Mouse (Mus musculus) lung, embryonic 16.5 days (tissue): ENCODE results near the gene Ccdc137. TPM values are rescaled to one million over a fixed set of nuclear protein-coding genes. Genes with fewer than 3 reads are reported as not detected.

ENCODE experiments used
- ATAC-seq: fragments of 200-750 bp; cut with Nextera tagmentation; 2 replicates; pipeline ENCODE4 v1.8.0; 2017; ENCODE audit warnings: low read depth, mild to moderate bottlenecking, moderate library complexity
- H3K27ac ChIP-seq: fragments of 300-500 bp; sonication (generic); 2 replicates; pipeline ENCODE4 v1.5.1; 2014; ENCODE audit warnings: mild to moderate bottlenecking, control low read depth, low read length
- H3K27me3 ChIP-seq: fragments of 300-500 bp; sonication (generic); 2 replicates; pipeline ENCODE4 v1.6.1; 2014; ENCODE audit warnings: low read depth, low read length, mixed read lengths; ENCODE audit not compliant: control insufficient read depth, insufficient read depth
- H3K36me3 ChIP-seq: fragments of 300-500 bp; sonication (generic); 2 replicates; pipeline ENCODE4 v1.6.1; 2014; ENCODE audit warnings: low read length; ENCODE audit not compliant: control insufficient read depth, insufficient read depth
- H3K4me1 ChIP-seq: fragments of 300-500 bp; sonication (generic); replicated peaks from 2 replicates; pipeline ENCODE4 v1.6.1; 2014; ENCODE audit warnings: low read length, mixed read lengths; ENCODE audit not compliant: control insufficient read depth, insufficient read depth
- H3K4me2 ChIP-seq: fragments of 300-500 bp; sonication (generic); 2 replicates; pipeline ENCODE4 v1.6.1; 2014; ENCODE audit warnings: low read depth, low read length, control low read depth
- H3K4me3 ChIP-seq: fragments of 300-500 bp; sonication (generic); 2 replicates; pipeline ENCODE4 v1.5.1; 2014; ENCODE audit warnings: mild to moderate bottlenecking, low read length, control low read depth
- H3K9ac ChIP-seq: fragments of 300-500 bp; sonication (generic); 2 replicates; pipeline ENCODE4 v1.6.1; 2014; ENCODE audit warnings: low read length, control low read depth
- H3K9me3 ChIP-seq: fragments of 300-500 bp; sonication (generic); 2 replicates; pipeline ENCODE4 v1.6.1; 2016; ENCODE audit warnings: low read length; ENCODE audit not compliant: control insufficient read depth
- WGBS: fragments of 180-500 bp; shearing (Covaris S2); extraction: QIAGEN DNeasy Blood & Tissue Kit; methylation state at CpG from one replicate; pipeline ENCODE4 v1.1.7; 2014; 5-methylcytosine and 5-hydroxymethylcytosine counted together
- polyA plus RNA-seq: library from polyadenylated mRNA; unstranded; fragments of >200 nt; fragmentation: Nextera tagmentation; extraction: Ambion mirVana; gene quantifications from 2 replicates; pipeline ENCODE4 v1.2.1, GENCODE M21; 2015

Gene Ccdc137
- polyA plus RNA-seq, 1 experiment from 2014 or later = 34.8 TPM

- peaks cover 7% of the 10 kb centered on the region for H3K4me1 ChIP-seq
- no peak for ATAC-seq
- no peak overlapping the region for H3K4me2 ChIP-seq
- WGBS = 92% methylated on average over 7 of the region's 7 CpGs
- no peak overlapping the region for H3K9ac ChIP-seq
- H3K4me3 ChIP-seq = no peak overlapping the region
- peaks cover 9% of the 10 kb centered on the region for H3K36me3 ChIP-seq
- H3K27me3 ChIP-seq = no peaks in the 10 kb centered on the region
- H3K27ac ChIP-seq = no peak overlapping the region
- H3K9me3 ChIP-seq = no peaks in the 10 kb centered on the region
Observed at GRCm38 (mm10) chr11:120455413-120455812, 2.5 kb upstream of the Ccdc137 start.

- Histone ChIP-seq H3K27ac (peak overlapping the region; percentile 56), H3K9ac (peak overlapping the region; percentile 80), H3K36me3 (peaks cover 9% of the 10 kb centered on the region), H3K27me3 (no peaks in the 10 kb centered on the region), H3K4me1 (peaks cover 7% of the 10 kb centered on the region), H3K9me3 (no peaks in the 10 kb centered on the region), H3K4me2 (peak overlapping the region; percentile 80), H3K4me3 (peak overlapping the region; percentile 65)
- 20% methylated on average over 14 of the region's 14 CpGs for WGBS
- ATAC-seq = peak; percentile 7; the same call in 1 of the 2 replicates
Observed at GRCm38 (mm10) chr11:120457370-120457769, 545 bp upstream of the Ccdc137 start.

GRCm38 (mm10) chr11:120458847-120459597 is 1.1 kb downstream of the Ccdc137 start:
- Histone ChIP-seq H3K9me3 (no peaks in the 10 kb centered on the region), H3K36me3 (peaks cover 9% of the 10 kb centered on the region), H3K4me1 (peaks cover 7% of the 10 kb centered on the region), H3K27me3 (no peaks in the 10 kb centered on the region), H3K4me2 (peak overlapping the region; percentile 80), H3K9ac (peak overlapping the region; percentile 80), H3K27ac (no peak overlapping the region), H3K4me3 (peak overlapping the region; percentile 65)
- 58% methylated on average over 6 of the region's 6 CpGs for WGBS
- no peak for ATAC-seq

- Histone ChIP-seq H3K36me3 (peaks cover 11% of the 10 kb centered on the region), H3K9ac (no peak overlapping the region), H3K27me3 (no peaks in the 10 kb centered on the region), H3K4me1 (peaks cover 22% of the 10 kb centered on the region), H3K4me3 (no peak overlapping the region), H3K9me3 (no peaks in the 10 kb centered on the region), H3K4me2 (no peak overlapping the region), H3K27ac (no peak overlapping the region)
- 81% methylated on average over 2 of the region's 2 CpGs for WGBS
- no peak for ATAC-seq
Observed at GRCm38 (mm10) chr11:120463536-120463935, 5.6 kb downstream of the Ccdc137 start.

- 79% methylated on average over 5 of the region's 5 CpGs for WGBS
Observed at GRCm38 (mm10) chr11:120464365-120464764, 6.5 kb downstream of the Ccdc137 start.

GRCm38 (mm10) chr11:120465521-120465920 is 7.6 kb downstream of the Ccdc137 start:
- WGBS = 87% methylated on average over 4 of the region's 4 CpGs
- Histone ChIP-seq H3K9ac (no peak overlapping the region), H3K4me1 (peaks cover 16% of the 10 kb centered on the region), H3K27me3 (no peaks in the 10 kb centered on the region), H3K36me3 (0 out of 2 replicates have a peak, but pooled peaks cover 2% of the 10 kb centered on the region), H3K27ac (no peak overlapping the region), H3K9me3 (no peaks in the 10 kb centered on the region), H3K4me3 (no peak overlapping the region), H3K4me2 (no peak overlapping the region)
- no peak for ATAC-seq

More at GRCm38 (mm10) chr11:120464365-120464764, 6.5 kb downstream of the Ccdc137 start:
- no peak overlapping the region for H3K27ac ChIP-seq
- peaks cover 9% of the 10 kb centered on the region for H3K36me3 ChIP-seq
- no peak overlapping the region for H3K4me3 ChIP-seq
- H3K27me3 ChIP-seq = no peaks in the 10 kb centered on the region
- H3K4me1 ChIP-seq = peaks cover 16% of the 10 kb centered on the region
- H3K9me3 ChIP-seq = no peaks in the 10 kb centered on the region
- ATAC-seq = no peak
- no peak overlapping the region for H3K4me2 ChIP-seq
- no peak overlapping the region for H3K9ac ChIP-seq

GRCm38 (mm10) chr11:120467051-120467735 is 9.3 kb downstream of the Ccdc137 start, which contains the start of gene Arl16:
Gene Arl16 (minus strand): TSS chr11:120467607.
- Histone ChIP-seq H3K9me3 (no peaks in the 10 kb centered on the region), H3K27me3 (no peaks in the 10 kb centered on the region), H3K36me3 (peaks cover 10% of the 10 kb centered on the region), H3K9ac (peak within 1 kb of the TSS; percentile 90), H3K4me1 (peaks cover 16% of the 10 kb centered on the region), H3K4me2 (peak within 1 kb of the TSS; percentile 94), H3K4me3 (peak within 1 kb of the TSS; percentile 96), H3K27ac (peak within 1 kb of the TSS; percentile 65)
- ATAC-seq = peak; percentile 100
- WGBS = under 1% methylated on average over 51 of the region's 54 CpGs

- under 1% methylated on average over 33 of the region's 33 CpGs for WGBS
- Histone ChIP-seq H3K9me3 (no peaks in the 10 kb centered on the region), H3K4me2 (peak overlapping the region; percentile 92), H3K4me3 (peak overlapping the region; percentile 96), H3K4me1 (peaks cover 16% of the 10 kb centered on the region), H3K36me3 (peaks cover 10% of the 10 kb centered on the region), H3K27me3 (no peaks in the 10 kb centered on the region), H3K9ac (peak overlapping the region; percentile 90), H3K27ac (peak overlapping the region; percentile 33; the same call in 1 of the 2 replicates)
- no peak for ATAC-seq
Observed at GRCm38 (mm10) chr11:120467736-120468092, 9.8 kb downstream of the Ccdc137 start.

GRCm38 (mm10) chr11:120472052-120472451 is 14.1 kb downstream of the Ccdc137 start:
- Histone ChIP-seq H3K27ac (no peak overlapping the region), H3K4me1 (peaks cover 7% of the 10 kb centered on the region), H3K9me3 (no peaks in the 10 kb centered on the region), H3K9ac (no peak overlapping the region), H3K4me2 (no peak overlapping the region), H3K36me3 (peaks cover 27% of the 10 kb centered on the region), H3K4me3 (no peak overlapping the region), H3K27me3 (no peaks in the 10 kb centered on the region)
- ATAC-seq = no peak
- WGBS = 91% methylated on average over 6 of the region's 6 CpGs
